Mouse (Mus musculus) embryo, embryonic 10.5 days (tissue): Measurements from ENCODE around the gene Rpgrip1l.

Experiments used
- DNase-seq: peaks from one replicate; pipeline ENCODE4 v3.0.0-alpha.2; 2015; ENCODE audit warnings: low spot score

Rpgrip1l gene

GRCm38 (mm10) chr8:91312835-91313832 is at the start of gene Rpgrip1l, which contains the start of gene Fto:
TSS of gene Rpgrip1l (minus strand) at chr8:91313262.
TSS of gene Fto (plus strand) at chr8:91313525.
- peak; percentile 100 for DNase-seq

GRCm38 (mm10) chr8:91360644-91361357 is 47.7 kb upstream of the Rpgrip1l start:
- no peak for DNase-seq

- no peak for DNase-seq
These were observed 46.4 kb upstream of the Rpgrip1l start for GRCm38 (mm10) chr8:91359511-91359910.

DNA sequence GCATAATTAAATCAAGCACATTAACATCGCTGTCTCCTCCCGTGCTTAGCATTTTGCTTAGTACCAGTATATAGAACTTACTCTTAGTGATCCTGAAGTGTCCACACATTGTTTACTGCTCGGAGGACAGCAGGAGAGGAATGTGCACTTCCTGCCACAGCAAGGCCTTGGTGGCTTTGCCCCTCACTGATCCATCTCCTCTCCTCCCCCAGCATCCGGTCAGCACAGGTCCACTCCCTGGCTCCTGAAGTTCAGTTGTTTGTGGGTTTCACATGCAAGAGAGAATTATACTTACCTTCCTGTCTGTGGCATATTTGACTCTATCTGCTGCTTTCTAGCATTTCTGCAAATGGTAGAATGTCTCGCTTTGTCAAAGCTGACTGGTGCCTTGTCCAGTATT is 45.0 kb upstream of the Rpgrip1l start:
- DNase-seq: no peak

GRCm38 (mm10) chr8:91357493-91358014 is 44.5 kb upstream of the Rpgrip1l start:
- DNase-seq: no peak

- no peak for DNase-seq
These were observed 43.1 kb upstream of the Rpgrip1l start for GRCm38 (mm10) chr8:91355956-91356699.

- no peak for DNase-seq
These were observed 42.3 kb upstream of the Rpgrip1l start for GRCm38 (mm10) chr8:91355301-91355905.

- DNase-seq: no peak
These were observed 40.8 kb upstream of the Rpgrip1l start for GRCm38 (mm10) chr8:91353907-91354306.

GRCm38 (mm10) chr8:91353062-91353461 is 40.0 kb upstream of the Rpgrip1l start:
- DNase-seq: no peak

DNA sequence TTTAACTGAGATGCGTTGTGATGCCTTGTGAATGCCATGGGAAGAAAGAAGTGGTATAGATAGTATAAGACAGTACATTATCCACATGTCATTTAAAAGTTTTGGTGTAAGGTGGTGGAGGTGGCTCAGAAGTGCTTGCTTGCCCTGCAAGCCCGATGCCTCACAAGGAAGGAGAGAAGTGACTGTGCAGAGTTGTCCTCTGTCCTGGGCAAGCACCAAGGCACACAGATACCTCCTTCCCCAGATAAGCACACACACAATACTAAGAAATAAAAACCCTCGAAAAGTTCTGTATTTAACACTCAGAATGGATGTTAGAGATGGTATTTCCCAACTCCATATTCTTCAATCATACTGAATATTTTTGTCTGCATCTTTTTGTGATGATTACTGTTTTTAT is 39.5 kb upstream of the Rpgrip1l start:
- no peak for DNase-seq

- no peak for DNase-seq
These were observed 37.6 kb upstream of the Rpgrip1l start for GRCm38 (mm10) chr8:91350628-91351027.

GRCm38 (mm10) chr8:91349816-91350215 is 36.8 kb upstream of the Rpgrip1l start:
- DNase-seq: no peak

GRCm38 (mm10) chr8:91347595-91347994 is 34.5 kb upstream of the Rpgrip1l start:
- no peak for DNase-seq

DNA sequence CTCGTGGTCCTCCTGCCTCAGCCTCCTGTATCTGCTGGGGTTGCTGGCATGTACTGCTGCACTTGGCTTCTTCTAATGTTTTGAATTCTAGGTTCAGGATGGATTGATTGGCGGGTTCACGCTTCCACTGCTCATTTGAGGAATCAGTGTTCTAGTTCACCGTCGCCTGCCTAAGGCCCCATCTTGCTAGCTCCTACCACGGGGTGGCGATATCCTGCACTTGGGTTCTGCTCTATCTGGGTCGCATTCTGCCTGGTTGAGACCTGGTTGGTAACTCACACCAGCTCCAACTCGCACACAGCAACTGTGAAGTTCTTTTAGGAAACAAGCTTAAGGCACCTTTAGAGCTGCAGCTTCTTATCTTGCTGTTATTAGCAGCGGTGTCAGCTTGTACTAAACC is 34.1 kb upstream of the Rpgrip1l start:
- no peak for DNase-seq

DNA sequence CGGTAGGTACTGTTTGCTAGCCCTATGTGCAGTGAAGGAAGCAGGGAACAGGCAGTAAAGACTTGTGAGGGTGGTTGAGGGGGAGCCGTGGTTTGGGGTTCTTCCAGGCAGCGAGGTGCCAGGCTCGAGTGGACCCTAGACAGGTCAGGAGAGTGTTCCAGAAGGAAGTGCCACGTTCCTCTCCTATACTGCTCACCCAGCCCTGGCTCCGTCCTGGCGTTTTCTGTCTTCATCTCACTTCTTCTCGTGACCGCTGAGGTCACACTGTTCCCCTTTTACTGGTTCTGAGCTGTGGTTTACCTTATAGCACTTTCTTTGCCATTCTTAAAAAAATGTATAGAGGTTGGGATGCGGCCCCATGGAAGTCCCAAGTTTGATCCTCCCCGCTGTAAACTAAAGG is 31.6 kb upstream of the Rpgrip1l start:
- DNase-seq: no peak

- DNase-seq: no peak
These were observed 29.7 kb upstream of the Rpgrip1l start for GRCm38 (mm10) chr8:91342798-91343197.

DNA sequence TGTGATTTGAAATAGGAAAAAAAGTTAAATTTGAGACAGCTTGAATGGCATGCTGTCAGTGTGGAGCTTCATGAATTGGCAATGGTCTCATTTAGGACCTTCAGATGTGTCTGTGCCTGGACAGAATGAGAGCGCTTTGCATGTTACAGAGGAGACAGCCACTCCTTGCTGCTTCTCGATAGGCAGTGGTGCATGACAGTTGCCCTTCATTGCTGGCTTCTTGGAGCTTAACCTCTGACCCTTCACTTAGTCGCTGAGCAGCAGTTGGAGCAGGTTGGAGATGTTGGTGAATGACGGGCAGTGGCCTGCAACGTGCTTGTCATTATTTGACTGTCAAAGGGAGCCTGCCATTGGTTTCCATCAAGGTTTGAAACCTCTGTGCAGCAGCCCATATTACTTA is 29.1 kb upstream of the Rpgrip1l start:
- peak; percentile 53 for DNase-seq

- no peak for DNase-seq
These were observed 27.7 kb upstream of the Rpgrip1l start for GRCm38 (mm10) chr8:91340746-91341145.

DNA sequence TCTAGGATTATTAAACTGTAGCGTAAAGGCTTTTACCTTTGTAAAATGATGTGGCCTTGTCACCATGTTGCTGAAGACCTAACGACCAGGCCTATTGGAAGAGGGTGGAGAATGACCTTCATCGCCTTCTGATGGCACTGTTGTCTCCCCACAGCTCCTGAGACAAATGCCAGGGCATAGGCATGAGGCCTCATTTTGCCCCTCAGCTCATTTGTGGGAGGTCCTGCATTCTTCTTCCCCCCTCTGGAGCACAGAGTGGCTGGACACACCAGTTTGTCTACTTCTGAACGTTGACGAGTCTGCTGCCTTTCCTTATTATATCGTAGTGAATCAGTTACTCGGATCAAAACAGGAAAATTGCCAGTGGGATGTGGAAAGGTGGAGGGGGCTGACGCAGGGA is 26.6 kb upstream of the Rpgrip1l start:
- DNase-seq: no peak

DNA sequence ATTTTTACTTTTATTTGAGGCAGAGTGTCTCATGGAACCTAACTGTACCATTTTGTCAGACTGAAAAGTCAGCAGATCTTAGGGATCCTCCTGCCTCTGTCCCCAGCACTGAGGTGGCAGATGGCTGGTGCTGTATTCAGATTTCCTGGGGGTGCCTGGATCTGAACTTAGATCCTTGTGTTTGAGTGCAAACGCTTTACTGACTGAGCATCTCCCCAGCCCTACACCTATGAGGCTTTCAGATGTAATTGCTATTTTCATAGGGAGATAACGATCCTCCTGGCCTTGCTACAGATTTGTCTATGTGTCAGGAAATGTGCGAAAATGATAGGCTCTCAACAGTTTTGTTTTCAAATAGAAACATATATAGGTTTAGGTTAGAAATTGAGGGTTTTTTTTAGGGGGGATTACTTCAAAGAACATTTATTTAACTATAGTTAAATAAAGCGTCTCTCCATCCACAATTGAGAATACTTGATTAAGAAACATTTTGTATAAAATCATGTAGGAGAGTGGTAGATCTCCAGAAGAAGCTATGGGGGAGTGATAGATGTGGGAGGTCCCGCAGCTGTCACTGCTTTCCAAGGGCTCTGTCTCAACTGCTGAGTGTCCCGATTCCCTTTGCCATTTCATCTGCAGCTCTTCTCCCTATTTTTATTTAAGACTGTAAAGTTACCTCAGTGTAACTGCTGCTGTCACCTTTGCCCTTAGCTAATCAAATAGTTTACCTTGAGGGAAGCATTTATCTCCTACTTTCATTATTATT is 25.5 kb upstream of the Rpgrip1l start:
- DNase-seq: no peak

GRCm38 (mm10) chr8:91329461-91329850 is 16.4 kb upstream of the Rpgrip1l start:
- peak; percentile 35 for DNase-seq
